Mouse (Mus musculus): ENCODE measurements around the gene Kif26b. TPM values are rescaled to one million over a fixed set of nuclear protein-coding genes. Genes with fewer than 3 reads are reported as not detected.

The Kif26b gene
- total RNA-seq, 2 experiments from 2014 or later: 1.9 to 3.5 TPM

GRCm38 (mm10) chr1:178544585-178544984, 15.7 kb downstream of the Kif26b start:
- no peak for DNase-seq
- Histone ChIP-seq H3K27ac (no peak overlapping the region), H3K4me3 (no peak overlapping the region)
- intact Hi-C loops (cut with DNase I): no loop called here
- TF ChIP-seq CTCF (IDR thresholded peaks at IDR 0.05): no peak

GRCm38 (mm10) chr1:178549576-178549975, 20.7 kb downstream of the Kif26b start:
- intact Hi-C loops (cut with DNase I): no loop called here
- no peak for DNase-seq
- H3K4me3 ChIP-seq: no peak overlapping the region
- H3K27ac ChIP-seq: no peak overlapping the region
- no peak for TF ChIP-seq CTCF (IDR thresholded peaks at IDR 0.05)

GRCm38 (mm10) chr1:178550477-178551047, 21.6 kb downstream of the Kif26b start:
- intact Hi-C loops (cut with DNase I): no loop called here
- Histone ChIP-seq H3K4me3 (no peak overlapping the region), H3K27ac (no peak overlapping the region)
- no peak for TF ChIP-seq CTCF (IDR thresholded peaks at IDR 0.05)
- no peak for DNase-seq

GRCm38 (mm10) chr1:178552278-178552897, 23.5 kb downstream of the Kif26b start:
- no peak overlapping the region for H3K27ac ChIP-seq

GRCm38 (mm10) chr1:178552898-178553284, 24.0 kb downstream of the Kif26b start:
- no peak for DNase-seq
- no peak for TF ChIP-seq CTCF (IDR thresholded peaks at IDR 0.05)
- Histone ChIP-seq H3K27ac (no peak overlapping the region), H3K4me3 (no peak overlapping the region)
- intact Hi-C loops (cut with DNase I): no loop called here

More at GRCm38 (mm10) chr1:178552278-178552897, 23.5 kb downstream of the Kif26b start:
- DNase-seq: no peak
- no peak overlapping the region for H3K4me3 ChIP-seq
- intact Hi-C loops (cut with DNase I): no loop called here
- no peak for TF ChIP-seq CTCF (IDR thresholded peaks at IDR 0.05)

GRCm38 (mm10) chr1:178556226-178556625, 27.3 kb downstream of the Kif26b start:
- no peak for DNase-seq
- TF ChIP-seq CTCF (IDR thresholded peaks at IDR 0.05): no peak
- intact Hi-C loops (cut with DNase I): no loop called here
- no peak overlapping the region for H3K4me3 ChIP-seq
- no peak overlapping the region for H3K27ac ChIP-seq

- no peak overlapping the region for H3K4me3 ChIP-seq
- intact Hi-C loops (cut with DNase I): no loop called here
- TF ChIP-seq CTCF (IDR thresholded peaks at IDR 0.05): peak; percentile 7; the same call in 1 of the 2 replicates
- H3K27ac ChIP-seq: no peak overlapping the region
- DNase-seq: no peak
These were observed 31.1 kb downstream of the Kif26b start for GRCm38 (mm10) chr1:178560043-178560442.

- intact Hi-C loops (cut with DNase I): no loop called here
- Histone ChIP-seq H3K27ac (no peak overlapping the region), H3K4me3 (no peak overlapping the region)
- TF ChIP-seq CTCF (IDR thresholded peaks at IDR 0.05): no peak
- no peak for DNase-seq
These were observed 34.9 kb downstream of the Kif26b start for GRCm38 (mm10) chr1:178563834-178564233.

GRCm38 (mm10) chr1:178564800-178565199, 35.9 kb downstream of the Kif26b start:
- Histone ChIP-seq H3K4me3 (no peak overlapping the region), H3K27ac (no peak overlapping the region)
- DNase-seq: no peak
- TF ChIP-seq CTCF (IDR thresholded peaks at IDR 0.05): no peak
- intact Hi-C loops (cut with DNase I): no loop called here

GRCm38 (mm10) chr1:178568551-178569545, 39.9 kb downstream of the Kif26b start:
- intact Hi-C loops (cut with DNase I): no loop called here
- no peak for DNase-seq
- no peak overlapping the region for H3K27ac ChIP-seq
- H3K4me3 ChIP-seq: no peak overlapping the region
- TF ChIP-seq CTCF (IDR thresholded peaks at IDR 0.05): no peak

- TF ChIP-seq CTCF (IDR thresholded peaks at IDR 0.05): no peak
- intact Hi-C loops (cut with DNase I): no loop called here
- no peak overlapping the region for H3K4me3 ChIP-seq
- no peak for DNase-seq
- no peak overlapping the region for H3K27ac ChIP-seq
These were observed 42.1 kb downstream of the Kif26b start for GRCm38 (mm10) chr1:178571009-178571408.

GRCm38 (mm10) chr1:178571885-178572444, 43.0 kb downstream of the Kif26b start:
- TF ChIP-seq CTCF (IDR thresholded peaks at IDR 0.05): no peak
- Histone ChIP-seq H3K4me3 (no peak overlapping the region), H3K27ac (no peak overlapping the region)
- intact Hi-C loops (cut with DNase I): no loop called here
- no peak for DNase-seq

All from gastrocnemius, adult 2 months (tissue).